Mouse (Mus musculus) lung, postnatal 0 days (tissue): ENCODE measurements around the gene Elmsan1.

Source experiments
- CTCF ChIP-seq: IDR thresholded peaks from 2 replicates; pipeline ENCODE4 v1.5.1; 2016; ENCODE audit warnings: antibody characterized with exemption, mild to moderate bottlenecking
- EP300 ChIP-seq: IDR thresholded peaks from 2 replicates; pipeline ENCODE4 v1.6.1; 2016; ENCODE audit warnings: antibody characterized with exemption, mild to moderate bottlenecking, control low read depth

DNA sequence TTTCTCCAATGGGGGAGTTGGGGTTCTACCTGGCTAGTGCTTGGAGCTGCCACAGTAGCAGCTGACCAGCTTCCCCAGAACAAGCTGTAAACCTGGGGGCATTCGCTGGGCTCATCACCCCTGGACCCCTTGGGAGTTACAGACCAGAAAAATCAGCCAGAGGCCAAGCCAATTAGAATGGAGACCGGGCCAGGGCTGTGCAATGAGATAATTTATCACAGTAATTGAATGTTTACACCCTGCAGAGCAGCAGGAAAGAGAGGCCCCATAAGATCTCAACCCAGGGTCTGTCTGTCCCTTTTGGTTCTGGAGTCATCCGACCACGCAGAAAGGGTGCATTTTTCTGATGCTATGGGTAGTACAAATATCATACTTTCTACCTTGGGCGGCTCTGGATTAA lies 26.9 kb downstream of the Elmsan1 start:
- TF ChIP-seq CTCF (no peak), EP300 (no peak)
